Mouse (Mus musculus): ENCODE measurements around the gene Rab8b. TPM values are rescaled to one million over a fixed set of nuclear protein-coding genes. Genes with fewer than 3 reads are reported as not detected.
"Not testable (repeated sequence)": the region's sequence is repeated elsewhere in the genome, so short reads cannot be mapped to it uniquely, and the experiment has no call there.

Rab8b gene
- polyA plus RNA-seq, 1 experiment from 2014 or later, result 14.3 TPM

GRCm38 (mm10) chr9:66899072-66899471 lies 20.4 kb downstream of the Rab8b start:
- H3K27me3 ChIP-seq, result no peaks in the 10 kb centered on the region
- no peak overlapping the region for H3K4me2 ChIP-seq
- H3K9ac ChIP-seq, result no peak overlapping the region
- 70% methylated on average over 2 of the region's 2 CpGs for WGBS
- ATAC-seq (replicated peaks; ENCODE audit: insufficient number of reproducible peaks, insufficient read depth, low FRiP score, low read depth), result no peak
- no peaks in the 10 kb centered on the region for H3K9me3 ChIP-seq (replicated peaks)
- peaks cover 14% of the 10 kb centered on the region for H3K4me1 ChIP-seq (replicated peaks)
- no peak overlapping the region for H3K27ac ChIP-seq
- no peak overlapping the region for H3K4me3 ChIP-seq
- no peaks in the 10 kb centered on the region for H3K36me3 ChIP-seq

- ATAC-seq (replicated peaks; ENCODE audit: insufficient number of reproducible peaks, insufficient read depth, low FRiP score, low read depth), result no peak
These were observed 21.6 kb downstream of the Rab8b start for GRCm38 (mm10) chr9:66897851-66898250.

GRCm38 (mm10) chr9:66896951-66897350 lies 22.5 kb downstream of the Rab8b start:
- Histone ChIP-seq H3K4me1 (replicated peaks) (peaks cover 14% of the 10 kb centered on the region), H3K36me3 (no peaks in the 10 kb centered on the region), H3K4me3 (no peak overlapping the region), H3K27me3 (no peaks in the 10 kb centered on the region), H3K4me2 (no peak overlapping the region), H3K9ac (no peak overlapping the region), H3K27ac (no peak overlapping the region), H3K9me3 (replicated peaks) (no peaks in the 10 kb centered on the region)
- ATAC-seq (replicated peaks; ENCODE audit: insufficient number of reproducible peaks, insufficient read depth, low FRiP score, low read depth), result no peak
- 66% methylated on average over 6 of the region's 6 CpGs for WGBS

More at GRCm38 (mm10) chr9:66897851-66898250, 21.6 kb downstream of the Rab8b start:
- Histone ChIP-seq H3K4me1 (replicated peaks) (peaks cover 14% of the 10 kb centered on the region), H3K4me3 (no peak overlapping the region), H3K27me3 (no peaks in the 10 kb centered on the region), H3K4me2 (no peak overlapping the region), H3K27ac (no peak overlapping the region), H3K9ac (no peak overlapping the region), H3K36me3 (no peaks in the 10 kb centered on the region), H3K9me3 (replicated peaks) (no peaks in the 10 kb centered on the region)
- WGBS, result 58% methylated on average over 6 of the region's 6 CpGs

- no peak overlapping the region for H3K4me2 ChIP-seq
- H3K4me3 ChIP-seq, result no peak overlapping the region
- no peak overlapping the region for H3K27ac ChIP-seq
- H3K9me3 ChIP-seq (replicated peaks), result no peaks in the 10 kb centered on the region
- WGBS, result 42% methylated on average over 5 of the region's 5 CpGs
- peaks cover 14% of the 10 kb centered on the region for H3K4me1 ChIP-seq (replicated peaks)
- no peaks in the 10 kb centered on the region for H3K27me3 ChIP-seq
- no peak for ATAC-seq (replicated peaks; ENCODE audit: insufficient number of reproducible peaks, insufficient read depth, low FRiP score, low read depth)
- H3K36me3 ChIP-seq, result no peaks in the 10 kb centered on the region
- no peak overlapping the region for H3K9ac ChIP-seq
These were observed 23.5 kb downstream of the Rab8b start for GRCm38 (mm10) chr9:66895995-66896394.

GRCm38 (mm10) chr9:66895035-66895779 lies 24.3 kb downstream of the Rab8b start:
- ATAC-seq (replicated peaks; ENCODE audit: insufficient number of reproducible peaks, insufficient read depth, low FRiP score, low read depth), result no peak
- Histone ChIP-seq H3K4me3 (no peak overlapping the region), H3K9ac (no peak overlapping the region)

GRCm38 (mm10) chr9:66894421-66894820 lies 25.1 kb downstream of the Rab8b start:
- peaks cover 14% of the 10 kb centered on the region for H3K4me1 ChIP-seq (replicated peaks)
- 73% methylated on average over 1 of the region's 1 CpGs for WGBS
- no peaks in the 10 kb centered on the region for H3K27me3 ChIP-seq
- no peaks in the 10 kb centered on the region for H3K9me3 ChIP-seq (replicated peaks)
- ATAC-seq (replicated peaks; ENCODE audit: insufficient number of reproducible peaks, insufficient read depth, low FRiP score, low read depth), result no peak
- H3K9ac ChIP-seq, result no peak overlapping the region
- no peak overlapping the region for H3K27ac ChIP-seq
- H3K4me2 ChIP-seq, result no peak overlapping the region
- no peak overlapping the region for H3K4me3 ChIP-seq
- no peaks in the 10 kb centered on the region for H3K36me3 ChIP-seq

More at GRCm38 (mm10) chr9:66895035-66895779, 24.3 kb downstream of the Rab8b start:
- 64% methylated on average over 10 of the region's 10 CpGs for WGBS
- Histone ChIP-seq H3K27ac (no peak overlapping the region), H3K36me3 (no peaks in the 10 kb centered on the region), H3K27me3 (no peaks in the 10 kb centered on the region), H3K4me2 (no peak overlapping the region), H3K9me3 (replicated peaks) (no peaks in the 10 kb centered on the region), H3K4me1 (replicated peaks) (peaks cover 14% of the 10 kb centered on the region)

- H3K27ac ChIP-seq; H3K9me3 ChIP-seq (replicated peaks); H3K4me3 ChIP-seq; H3K27me3 ChIP-seq; ATAC-seq (replicated peaks; ENCODE audit: insufficient number of reproducible peaks, insufficient read depth, low FRiP score, low read depth); H3K36me3 ChIP-seq; H3K4me2 ChIP-seq; H3K9ac ChIP-seq: not testable (repeated sequence)
- peaks cover 19% of the 10 kb centered on the region for H3K4me1 ChIP-seq (replicated peaks)
- WGBS, result 96% methylated on average over 4 of the region's 4 CpGs
These were observed 27.0 kb downstream of the Rab8b start for GRCm38 (mm10) chr9:66892456-66892855.

GRCm38 (mm10) chr9:66887960-66888610 lies 31.4 kb downstream of the Rab8b start:
- Histone ChIP-seq H3K36me3 (no peaks in the 10 kb centered on the region), H3K4me2 (no peak overlapping the region), H3K9me3 (replicated peaks) (no peaks in the 10 kb centered on the region), H3K4me1 (replicated peaks) (peaks cover 22% of the 10 kb centered on the region), H3K27me3 (no peaks in the 10 kb centered on the region), H3K4me3 (no peak overlapping the region), H3K9ac (no peak overlapping the region), H3K27ac (peak overlapping the region; percentile 9; the same call in 1 of the 2 replicates)
- WGBS, result 57% methylated on average over 6 of the region's 6 CpGs
- no peak for ATAC-seq (replicated peaks; ENCODE audit: insufficient number of reproducible peaks, insufficient read depth, low FRiP score, low read depth)

- Histone ChIP-seq H3K9me3 (replicated peaks) (no peaks in the 10 kb centered on the region), H3K36me3 (no peaks in the 10 kb centered on the region), H3K4me1 (replicated peaks) (peaks cover 22% of the 10 kb centered on the region), H3K27me3 (no peaks in the 10 kb centered on the region), H3K9ac (no peak overlapping the region), H3K4me2 (no peak overlapping the region), H3K4me3 (no peak overlapping the region), H3K27ac (no peak overlapping the region)
- WGBS, result 60% methylated on average over 8 of the region's 8 CpGs
- ATAC-seq (replicated peaks; ENCODE audit: insufficient number of reproducible peaks, insufficient read depth, low FRiP score, low read depth), result no peak
These were observed 32.1 kb downstream of the Rab8b start for GRCm38 (mm10) chr9:66887301-66887902.

GRCm38 (mm10) chr9:66886818-66887217 lies 32.7 kb downstream of the Rab8b start:
- peaks cover 22% of the 10 kb centered on the region for H3K4me1 ChIP-seq (replicated peaks)

GRCm38 (mm10) chr9:66886366-66886765 lies 33.1 kb downstream of the Rab8b start:
- no peak for ATAC-seq (replicated peaks; ENCODE audit: insufficient number of reproducible peaks, insufficient read depth, low FRiP score, low read depth)
- Histone ChIP-seq H3K27me3 (no peaks in the 10 kb centered on the region), H3K36me3 (no peaks in the 10 kb centered on the region), H3K4me2 (no peak overlapping the region), H3K9me3 (replicated peaks) (no peaks in the 10 kb centered on the region), H3K27ac (no peak overlapping the region), H3K9ac (no peak overlapping the region), H3K4me1 (replicated peaks) (peaks cover 22% of the 10 kb centered on the region), H3K4me3 (no peak overlapping the region)
- 39% methylated on average over 3 of the region's 3 CpGs for WGBS

More at GRCm38 (mm10) chr9:66886818-66887217, 32.7 kb downstream of the Rab8b start:
- H3K27me3 ChIP-seq, result no peaks in the 10 kb centered on the region
- H3K4me2 ChIP-seq, result no peak overlapping the region
- H3K36me3 ChIP-seq, result no peaks in the 10 kb centered on the region
- H3K9me3 ChIP-seq (replicated peaks), result no peaks in the 10 kb centered on the region
- WGBS, result 81% methylated on average over 6 of the region's 6 CpGs
- no peak for ATAC-seq (replicated peaks; ENCODE audit: insufficient number of reproducible peaks, insufficient read depth, low FRiP score, low read depth)
- no peak overlapping the region for H3K9ac ChIP-seq
- no peak overlapping the region for H3K27ac ChIP-seq
- H3K4me3 ChIP-seq, result no peak overlapping the region

Measured in heart, embryonic 15.5 days (tissue).